Mouse (Mus musculus): ENCODE results near the gene Ubash3b.

Gene Ubash3b

DNA sequence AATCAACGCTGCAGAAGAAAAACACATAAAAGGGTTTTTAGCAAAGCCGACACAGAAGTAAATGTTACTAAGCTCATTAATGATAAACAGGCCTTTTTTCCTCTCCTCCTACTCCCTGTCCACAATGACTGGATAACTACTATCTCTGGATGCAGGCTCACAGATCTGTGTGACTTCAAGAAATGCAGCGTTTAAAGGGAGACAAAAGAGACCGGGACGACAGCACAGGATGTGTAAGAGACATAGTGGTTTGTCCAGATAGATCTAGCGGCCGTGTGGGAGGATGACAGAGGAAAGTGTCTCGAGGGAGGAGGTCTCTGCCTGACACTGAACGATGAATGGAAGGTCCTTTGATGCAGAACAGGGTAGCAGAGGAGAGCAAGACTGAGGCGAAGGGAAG, 5.4 kb upstream of the Ubash3b start:
- no peak for DNase-seq (ENCODE audit: low read depth, low spot score)

- DNase-seq (ENCODE audit: low read depth, low spot score) = no peak
Observed at GRCm38 (mm10) chr9:41162363-41162762, 866 bp upstream of the Ubash3b start.

- no peak for DNase-seq (ENCODE audit: low read depth, low spot score)
Observed at GRCm38 (mm10) chr9:41160536-41161176, 841 bp downstream of the Ubash3b start.

- no peak for DNase-seq (ENCODE audit: low read depth, low spot score)
Observed at GRCm38 (mm10) chr9:41159223-41159622, 2.3 kb downstream of the Ubash3b start.

- no peak for DNase-seq (ENCODE audit: low read depth, low spot score)
Observed at GRCm38 (mm10) chr9:41157872-41158567, 3.5 kb downstream of the Ubash3b start.

- peak; percentile 33 for DNase-seq (ENCODE audit: low read depth, low spot score)
Observed at GRCm38 (mm10) chr9:41157020-41157871, 4.3 kb downstream of the Ubash3b start.

GRCm38 (mm10) chr9:41156720-41157019, 4.8 kb downstream of the Ubash3b start:
- no peak for DNase-seq (ENCODE audit: low read depth, low spot score)

DNA sequence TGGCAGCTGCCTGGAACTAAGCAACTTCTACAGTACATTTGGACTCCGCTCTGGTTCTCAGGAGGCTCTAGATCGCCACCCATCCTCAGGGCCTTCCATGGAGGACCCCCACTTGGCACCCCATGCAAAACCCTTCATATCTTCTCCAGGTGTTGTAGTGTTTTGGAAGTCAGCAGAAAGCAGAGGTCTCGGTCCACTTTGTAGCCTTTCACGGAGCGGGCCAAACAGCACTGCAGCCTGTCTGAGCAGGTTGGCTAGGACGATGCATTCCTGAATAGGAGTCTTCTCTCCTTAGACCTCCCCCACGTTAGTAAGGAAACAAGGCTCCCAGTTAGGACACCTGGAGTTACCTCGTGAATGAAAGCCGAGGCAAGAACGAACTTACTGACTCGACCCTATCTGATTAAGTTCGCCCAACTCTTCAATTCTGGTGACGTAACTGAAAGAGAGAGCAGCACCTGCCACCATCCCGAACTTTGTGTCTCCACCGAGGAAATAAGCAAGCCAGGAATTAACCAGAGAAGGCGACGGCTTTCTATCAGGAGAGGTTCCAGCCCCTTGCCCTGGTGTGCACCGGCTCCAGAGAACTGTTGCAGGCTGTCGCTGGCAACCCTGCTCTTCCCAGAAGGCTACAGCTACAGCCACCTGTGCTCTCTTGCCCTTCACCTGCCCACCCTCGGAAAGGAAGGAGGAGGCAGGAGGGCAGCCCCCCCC, 5.3 kb downstream of the Ubash3b start:
- DNase-seq (ENCODE audit: low read depth, low spot score) = no peak

- DNase-seq (ENCODE audit: low read depth, low spot score) = no peak
Observed at GRCm38 (mm10) chr9:41153979-41154378, 7.5 kb downstream of the Ubash3b start.

GRCm38 (mm10) chr9:41153050-41153449, 8.4 kb downstream of the Ubash3b start:
- DNase-seq (ENCODE audit: low read depth, low spot score) = no peak

DNA sequence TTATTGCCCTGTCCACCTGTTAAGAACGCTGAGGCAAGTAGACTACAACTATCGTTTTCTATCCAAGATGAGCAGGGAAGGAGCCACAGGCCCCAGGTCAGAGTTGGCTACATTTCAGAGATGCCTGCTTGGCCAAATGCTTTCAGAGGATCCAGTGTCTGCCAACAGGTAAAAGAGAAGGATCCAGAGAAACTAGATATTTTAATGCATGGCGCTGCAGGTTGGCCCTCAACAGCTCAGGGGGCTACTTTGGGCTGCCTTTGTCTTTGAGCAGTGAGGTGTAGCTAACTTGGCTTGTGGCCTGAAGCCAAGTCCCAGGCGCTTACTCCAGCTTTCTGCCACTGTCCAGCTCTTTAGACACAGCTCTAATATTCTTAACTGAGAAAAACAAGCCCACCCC, 10.0 kb downstream of the Ubash3b start:
- DNase-seq (ENCODE audit: low read depth, low spot score) = no peak

DNA sequence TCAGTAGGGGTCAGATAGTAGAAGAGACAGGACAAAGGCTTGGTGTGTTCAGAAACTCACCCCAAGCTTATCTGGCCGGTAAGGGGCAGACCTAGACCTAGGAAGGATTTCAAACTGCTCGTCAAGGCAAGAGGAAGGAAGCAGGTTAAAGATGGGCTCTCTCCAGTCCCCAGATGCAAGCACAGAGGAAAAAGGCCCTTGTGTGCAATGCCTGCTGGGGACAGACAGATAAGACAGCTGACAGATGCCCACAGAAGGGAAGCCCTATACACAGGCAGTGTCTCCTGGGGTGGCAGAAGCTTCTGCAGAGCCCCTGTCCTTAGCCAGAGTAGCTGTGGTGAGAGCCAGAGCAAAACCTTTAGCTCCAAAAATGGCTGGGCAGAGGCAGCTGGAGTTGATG, 11.6 kb downstream of the Ubash3b start:
- DNase-seq (ENCODE audit: low read depth, low spot score) = no peak

GRCm38 (mm10) chr9:41149079-41149676, 12.3 kb downstream of the Ubash3b start:
- DNase-seq (ENCODE audit: low read depth, low spot score) = no peak

DNA sequence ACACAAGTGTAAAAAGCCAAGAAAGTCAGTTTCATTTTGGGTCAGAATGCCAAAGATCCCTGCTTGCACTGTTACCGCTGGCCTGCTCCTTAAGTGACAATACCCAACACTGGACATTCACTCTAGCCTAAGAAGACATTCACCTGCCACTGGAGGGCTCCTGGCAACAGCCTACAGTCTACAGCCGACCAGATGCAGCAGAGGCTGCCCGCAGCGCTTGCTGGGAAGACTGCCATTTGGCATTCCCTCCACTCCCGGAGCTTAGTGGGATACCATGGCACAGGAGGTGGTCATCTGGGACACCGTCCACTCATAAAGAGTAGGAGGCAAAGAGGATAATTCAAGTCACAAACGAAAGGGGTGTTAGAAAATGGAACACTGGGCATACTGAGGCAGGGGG, 12.9 kb downstream of the Ubash3b start:
- DNase-seq (ENCODE audit: low read depth, low spot score) = no peak

GRCm38 (mm10) chr9:41147203-41147842, 14.2 kb downstream of the Ubash3b start:
- DNase-seq (ENCODE audit: low read depth, low spot score) = no peak

- DNase-seq (ENCODE audit: low read depth, low spot score) = no peak
Observed at GRCm38 (mm10) chr9:41143825-41144224, 17.7 kb downstream of the Ubash3b start.

- no peak for DNase-seq (ENCODE audit: low read depth, low spot score)
Observed at GRCm38 (mm10) chr9:41143115-41143514, 18.4 kb downstream of the Ubash3b start.

DNA sequence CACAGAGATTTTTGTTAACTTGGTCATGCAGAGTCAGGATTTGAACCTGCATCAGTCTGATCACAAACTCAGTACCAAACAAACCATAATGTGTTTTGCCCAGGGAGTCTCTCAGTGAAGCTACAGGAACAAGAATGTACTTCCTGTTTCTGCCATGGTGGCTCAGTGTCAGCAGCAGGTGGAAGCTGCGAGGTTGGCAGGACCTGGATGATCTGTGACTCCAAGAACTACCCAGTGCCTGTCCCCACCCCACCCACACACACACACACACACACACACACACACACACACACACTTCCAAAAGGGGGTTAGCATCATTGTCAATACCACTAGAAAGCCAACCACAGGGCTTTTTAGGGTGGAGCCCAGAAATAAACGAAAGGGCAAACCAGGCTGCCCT, 20.5 kb downstream of the Ubash3b start:
- DNase-seq (ENCODE audit: low read depth, low spot score) = no peak

GRCm38 (mm10) chr9:41138987-41139808, 22.3 kb downstream of the Ubash3b start:
- DNase-seq (ENCODE audit: low read depth, low spot score) = no peak
